Mouse (Mus musculus) neural tube, embryonic 12.5 days (tissue): ENCODE results near the gene Actg1. TPM values are rescaled to one million over a fixed set of nuclear protein-coding genes. Genes with fewer than 3 reads are reported as not detected.
"Not testable (repeated sequence)": the region's sequence is repeated elsewhere in the genome, so short reads cannot be mapped to it uniquely, and the experiment has no call there.

Experiments
- ATAC-seq: fragments of 200-750 bp; cut with Nextera tagmentation; 2 replicates; pipeline ENCODE4 v1.8.0; 2017; ENCODE audit warnings: low read depth, mild to moderate bottlenecking, moderate TSS enrichment, moderate library complexity; ENCODE audit not compliant: low FRiP score
- H3K27ac ChIP-seq: fragments of 300-500 bp; sonication (generic); 2 replicates; pipeline ENCODE4 v1.5.1; 2016
- H3K27me3 ChIP-seq: fragments of 300-500 bp; sonication (generic); replicated peaks from 2 replicates; pipeline ENCODE4 v1.6.1; 2016; ENCODE audit warnings: mild to moderate bottlenecking
- H3K36me3 ChIP-seq: fragments of 300-500 bp; sonication (generic); 2 replicates; pipeline ENCODE4 v1.6.1; 2016; ENCODE audit warnings: mild to moderate bottlenecking
- H3K4me1 ChIP-seq: fragments of 300-500 bp; sonication (generic); 2 replicates; pipeline ENCODE4 v1.6.1; 2016
- H3K4me2 ChIP-seq: fragments of 300-500 bp; sonication (generic); replicated peaks from 2 replicates; pipeline ENCODE4 v1.6.1; 2016; ENCODE audit warnings: mild to moderate bottlenecking
- H3K4me3 ChIP-seq: fragments of 300-500 bp; sonication (generic); 2 replicates; pipeline ENCODE4 v1.5.1; 2016
- H3K9ac ChIP-seq: fragments of 300-500 bp; sonication (generic); 2 replicates; pipeline ENCODE4 v1.6.1; 2016; ENCODE audit warnings: mild to moderate bottlenecking
- H3K9me3 ChIP-seq: fragments of 300-500 bp; sonication (generic); 2 replicates; pipeline ENCODE4 v1.6.1; 2016; ENCODE audit warnings: mild to moderate bottlenecking
- WGBS: fragments of 180-500 bp; shearing (Covaris S2); methylation state at CpG from one replicate; pipeline ENCODE4 v1.1.7; 2016; 5-methylcytosine and 5-hydroxymethylcytosine counted together
- polyA plus RNA-seq: library from polyadenylated mRNA; unstranded; fragments of >200 nt; fragmentation: Nextera tagmentation; extraction: Ambion mirVana; gene quantifications from 2 replicates; pipeline ENCODE4 v1.2.1, GENCODE M21; 2016

Actg1 gene
- polyA plus RNA-seq, 1 experiment from 2014 or later = 3,681 TPM

DNA sequence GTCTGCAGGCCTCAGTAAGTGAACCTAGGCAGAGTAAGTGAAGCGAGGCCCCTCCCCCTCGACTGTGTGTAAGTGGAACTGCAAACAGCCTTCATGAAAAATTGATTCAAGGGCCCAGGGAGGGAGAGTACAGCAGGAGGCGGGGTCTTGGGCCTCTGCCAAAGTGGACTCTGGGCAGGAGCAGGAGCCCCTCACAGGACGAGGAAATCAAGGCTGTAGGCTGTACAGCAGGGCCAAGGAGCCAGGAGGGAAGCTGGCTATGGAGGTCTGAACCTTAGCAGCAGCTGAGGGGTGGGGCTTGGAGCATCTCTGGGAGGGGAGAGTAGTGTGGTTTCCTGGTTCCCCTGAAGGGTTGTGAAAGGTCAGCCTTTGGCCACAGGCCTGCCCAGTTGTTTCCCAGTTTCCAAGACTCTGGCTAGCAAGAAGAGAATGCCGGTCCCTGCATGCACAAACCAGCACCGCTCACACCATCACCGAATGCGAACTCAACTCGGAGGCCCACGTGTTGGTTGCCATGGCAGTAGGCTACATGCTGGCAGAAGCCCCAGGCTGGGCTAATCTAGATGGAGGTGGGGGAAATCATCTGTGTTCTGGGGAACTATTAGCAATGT, 9.6 kb upstream of the Actg1 start:
- H3K9ac ChIP-seq = peak overlapping the region; percentile 21; the same call in 1 of the 2 replicates
- no peak overlapping the region for H3K4me3 ChIP-seq
- peaks cover 36% of the 10 kb centered on the region for H3K4me1 ChIP-seq
- ATAC-seq = peak; percentile 80
- no peaks in the 10 kb centered on the region for H3K36me3 ChIP-seq
- H3K4me2 ChIP-seq = peak overlapping the region; percentile 38
- peak overlapping the region; percentile 58; the same call in 1 of the 2 replicates for H3K27ac ChIP-seq
- no peaks in the 10 kb centered on the region for H3K9me3 ChIP-seq
- H3K27me3 ChIP-seq = 0 out of 2 replicates have a peak, but pooled peaks cover 3% of the 10 kb centered on the region
- WGBS = 11% methylated on average over 10 of the region's 10 CpGs

GRCm38 (mm10) chr11:120356900-120357299, 8.6 kb upstream of the Actg1 start:
- ATAC-seq = no peak
- Histone ChIP-seq H3K27me3 (0 out of 2 replicates have a peak, but pooled peaks cover 3% of the 10 kb centered on the region), H3K4me2 (no peak overlapping the region), H3K4me1 (peaks cover 44% of the 10 kb centered on the region), H3K9me3 (no peaks in the 10 kb centered on the region), H3K9ac (no peak overlapping the region), H3K4me3 (no peak overlapping the region), H3K27ac (no peak overlapping the region), H3K36me3 (no peaks in the 10 kb centered on the region)
- WGBS = 98% methylated on average over 4 of the region's 4 CpGs

DNA sequence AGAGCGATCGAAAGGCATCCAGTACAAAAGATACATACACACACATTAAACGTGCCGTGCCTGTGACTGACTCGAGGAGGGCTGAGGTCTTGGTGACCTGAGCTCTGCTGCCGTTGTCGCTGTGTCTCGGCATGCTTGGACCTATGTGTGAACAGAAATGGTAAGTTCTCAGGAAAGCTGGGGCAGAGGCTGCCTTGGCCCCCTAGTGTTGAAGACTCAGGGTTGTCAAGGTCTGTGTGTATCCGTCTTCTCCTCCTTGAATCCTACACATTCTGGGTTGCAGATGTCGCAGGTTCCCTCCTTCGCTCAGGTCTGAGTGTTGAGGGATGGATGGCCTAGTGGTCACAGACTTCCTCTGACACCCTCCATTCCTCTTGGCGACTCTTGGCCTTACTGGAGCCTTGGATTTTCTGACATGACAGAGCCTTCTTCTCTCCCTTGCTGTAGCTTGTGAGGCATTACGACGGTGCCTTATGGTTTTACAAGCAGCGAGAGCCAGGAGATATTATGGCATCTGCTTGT, 8.0 kb upstream of the Actg1 start:
- H3K9ac ChIP-seq = no peak overlapping the region
- 86% methylated on average over 15 of the region's 15 CpGs for WGBS
- ATAC-seq = no peak
- no peak overlapping the region for H3K4me3 ChIP-seq
- H3K4me2 ChIP-seq = no peak overlapping the region
- H3K9me3 ChIP-seq = no peaks in the 10 kb centered on the region
- no peak overlapping the region for H3K27ac ChIP-seq
- no peaks in the 10 kb centered on the region for H3K36me3 ChIP-seq
- peaks cover 49% of the 10 kb centered on the region for H3K4me1 ChIP-seq
- 0 out of 2 replicates have a peak, but pooled peaks cover 3% of the 10 kb centered on the region for H3K27me3 ChIP-seq

GRCm38 (mm10) chr11:120355277-120356039, 7.1 kb upstream of the Actg1 start:
- 0 out of 2 replicates have a peak, but pooled peaks cover 3% of the 10 kb centered on the region for H3K27me3 ChIP-seq
- H3K9me3 ChIP-seq = no peaks in the 10 kb centered on the region
- no peak overlapping the region for H3K9ac ChIP-seq
- 80% methylated on average over 5 of the region's 5 CpGs for WGBS
- H3K36me3 ChIP-seq = no peaks in the 10 kb centered on the region
- no peak for ATAC-seq
- H3K27ac ChIP-seq = no peak overlapping the region
- H3K4me1 ChIP-seq = peaks cover 58% of the 10 kb centered on the region
- no peak overlapping the region for H3K4me3 ChIP-seq
- no peak overlapping the region for H3K4me2 ChIP-seq

GRCm38 (mm10) chr11:120354304-120355276, 6.2 kb upstream of the Actg1 start:
- no peak overlapping the region for H3K27ac ChIP-seq
- 90% methylated on average over 17 of the region's 17 CpGs for WGBS
- H3K9me3 ChIP-seq = no peaks in the 10 kb centered on the region
- no peak overlapping the region for H3K4me3 ChIP-seq
- no peak overlapping the region for H3K4me2 ChIP-seq
- ATAC-seq = no peak
- H3K36me3 ChIP-seq = no peaks in the 10 kb centered on the region
- H3K4me1 ChIP-seq = peaks cover 57% of the 10 kb centered on the region
- no peak overlapping the region for H3K9ac ChIP-seq
- 0 out of 2 replicates have a peak, but pooled peaks cover 3% of the 10 kb centered on the region for H3K27me3 ChIP-seq

DNA sequence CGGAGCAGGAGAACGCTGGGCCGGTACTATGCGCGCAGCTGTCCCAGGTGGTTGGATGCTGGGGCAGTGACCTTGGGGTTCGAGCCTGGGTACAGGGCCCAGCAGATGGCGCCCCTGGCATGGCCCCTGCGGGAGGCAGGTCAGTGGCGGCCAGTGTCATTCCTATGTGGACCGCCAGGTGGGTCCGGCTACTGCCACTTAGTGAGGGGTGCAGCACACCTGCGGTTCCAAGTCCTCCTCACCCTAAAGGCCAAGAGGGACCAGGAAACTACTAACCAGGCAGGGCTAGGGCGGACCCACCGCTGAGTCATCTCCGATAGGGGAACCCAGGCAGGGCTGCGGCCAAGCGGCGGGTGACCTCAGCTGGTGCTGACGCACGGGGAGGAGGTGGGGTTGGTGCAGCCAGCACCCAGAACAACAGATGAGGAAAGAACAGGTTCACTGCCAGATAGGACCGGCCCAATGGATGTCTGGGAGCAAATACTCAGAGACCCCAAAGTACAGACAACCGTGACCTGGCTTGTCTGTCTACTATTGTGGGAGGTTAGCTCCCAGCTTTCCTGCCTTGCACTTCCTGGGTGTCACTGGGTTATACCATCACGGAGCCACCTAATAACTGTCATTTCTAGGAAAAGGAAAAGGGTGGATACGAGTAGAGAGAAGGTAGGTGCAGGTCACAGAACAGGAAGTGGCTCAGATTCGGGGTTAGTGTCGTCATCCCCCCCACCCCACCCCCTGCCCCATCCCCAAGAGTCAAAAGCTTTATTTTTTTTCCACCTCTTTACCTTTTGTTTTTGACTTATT, 5.4 kb upstream of the Actg1 start:
- no peak for ATAC-seq
- Histone ChIP-seq H3K27ac (no peak overlapping the region), H3K9me3 (no peaks in the 10 kb centered on the region), H3K4me3 (peak overlapping the region; percentile 9; the same call in 1 of the 2 replicates), H3K4me2 (peak overlapping the region; percentile 16; the same call in 1 of the 2 replicates), H3K9ac (0 out of 2 replicates have a peak overlapping the region, but pooled peaks have one; percentile 29), H3K4me1 (peaks cover 60% of the 10 kb centered on the region), H3K27me3 (0 out of 2 replicates have a peak, but pooled peaks cover 3% of the 10 kb centered on the region), H3K36me3 (no peaks in the 10 kb centered on the region)
- 30% methylated on average over 26 of the region's 26 CpGs for WGBS

GRCm38 (mm10) chr11:120352571-120353290, 4.4 kb upstream of the Actg1 start:
- no peaks in the 10 kb centered on the region for H3K9me3 ChIP-seq
- H3K9ac ChIP-seq = peak overlapping the region; percentile 13; the same call in 1 of the 2 replicates
- no peak for ATAC-seq
- peak overlapping the region; percentile 65 for H3K27ac ChIP-seq
- peaks cover 50% of the 10 kb centered on the region for H3K4me1 ChIP-seq
- H3K36me3 ChIP-seq = no peaks in the 10 kb centered on the region
- H3K4me2 ChIP-seq = peak overlapping the region; percentile 21
- H3K27me3 ChIP-seq = 0 out of 2 replicates have a peak, but pooled peaks cover 3% of the 10 kb centered on the region
- H3K4me3 ChIP-seq = no peak overlapping the region
- WGBS = 55% methylated on average over 13 of the region's 13 CpGs

GRCm38 (mm10) chr11:120352093-120352350, 3.7 kb upstream of the Actg1 start:
- 0 out of 2 replicates have a peak overlapping the region, but pooled peaks have one; percentile 99 for H3K27ac ChIP-seq
- H3K4me1 ChIP-seq = peaks cover 44% of the 10 kb centered on the region
- H3K9me3 ChIP-seq, H3K27me3 ChIP-seq, ATAC-seq, H3K36me3 ChIP-seq, H3K4me3 ChIP-seq, H3K9ac ChIP-seq: not testable (repeated sequence)
- WGBS = 82% methylated on average over 5 of the region's 5 CpGs
- 0 out of 2 replicates have a peak overlapping the region, but pooled peaks have one; percentile 9 for H3K4me2 ChIP-seq

DNA sequence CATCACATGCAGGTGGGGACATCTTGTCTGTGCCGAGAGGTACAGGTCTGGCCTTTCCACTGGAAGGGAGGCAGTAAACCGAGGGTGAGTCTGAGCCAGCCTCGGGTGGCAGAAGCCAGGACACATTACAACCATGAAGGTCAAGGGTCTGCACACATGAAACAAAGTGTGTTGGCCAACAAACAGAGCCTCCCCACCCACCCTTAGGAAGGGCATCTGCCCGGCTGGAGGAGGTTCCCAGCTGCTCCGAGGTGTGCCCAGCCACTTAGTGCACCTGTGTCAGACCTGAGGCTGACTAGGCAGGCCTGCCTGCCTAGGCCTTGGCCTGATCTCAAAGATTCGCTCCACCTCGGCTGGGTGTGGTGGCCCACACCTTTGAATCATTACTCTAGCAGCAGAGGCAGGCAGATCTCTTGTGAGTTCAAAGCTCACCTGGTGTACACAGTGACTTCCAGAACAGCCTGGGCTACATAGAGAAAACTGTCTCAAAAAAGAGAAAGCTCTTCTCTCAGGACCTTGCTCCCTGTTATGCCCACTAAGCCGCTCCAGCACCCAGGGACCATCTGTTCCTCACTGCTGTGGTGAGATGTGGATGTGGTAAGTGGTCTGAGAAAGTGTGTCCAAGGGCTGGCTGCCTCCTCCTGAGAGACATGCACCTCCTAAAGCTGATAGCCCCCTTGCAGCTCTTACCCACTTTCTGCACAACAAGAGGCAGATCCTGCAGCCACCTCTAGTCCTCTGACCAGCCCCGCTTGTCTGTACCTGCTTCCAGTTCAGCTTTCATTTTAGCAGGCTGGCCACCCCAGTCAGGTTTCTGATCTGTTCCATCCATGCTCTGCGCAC, 3.1 kb upstream of the Actg1 start:
- no peak overlapping the region for H3K4me3 ChIP-seq
- H3K27me3 ChIP-seq = 0 out of 2 replicates have a peak, but pooled peaks cover 3% of the 10 kb centered on the region
- 87% methylated on average over 10 of the region's 10 CpGs for WGBS
- H3K4me1 ChIP-seq = peaks cover 44% of the 10 kb centered on the region
- peak overlapping the region; percentile 92 for H3K4me2 ChIP-seq
- peak overlapping the region; percentile 99 for H3K27ac ChIP-seq
- no peak overlapping the region for H3K9ac ChIP-seq
- peaks cover 7% of the 10 kb centered on the region for H3K36me3 ChIP-seq
- H3K9me3 ChIP-seq = no peaks in the 10 kb centered on the region
- no peak for ATAC-seq

- no peak for ATAC-seq
- H3K9ac ChIP-seq = peak overlapping the region; percentile 100
- H3K36me3 ChIP-seq = peaks cover 9% of the 10 kb centered on the region
- 0 out of 2 replicates have a peak, but pooled peaks cover 3% of the 10 kb centered on the region for H3K27me3 ChIP-seq
- peaks cover 44% of the 10 kb centered on the region for H3K4me1 ChIP-seq
- no peaks in the 10 kb centered on the region for H3K9me3 ChIP-seq
- H3K4me3 ChIP-seq = peak overlapping the region; percentile 100
- peak overlapping the region; percentile 99 for H3K27ac ChIP-seq
- WGBS = 25% methylated on average over 11 of the region's 11 CpGs
- H3K4me2 ChIP-seq = peak overlapping the region; percentile 92
Measured at GRCm38 (mm10) chr11:120350711-120351110, 2.4 kb upstream of the Actg1 start.
